Mouse (Mus musculus) liver, embryonic 13.5 days (tissue): Measurements from ENCODE around the gene Tnik. TPM values are rescaled to one million over a fixed set of nuclear protein-coding genes. Genes with fewer than 3 reads are reported as not detected.
A peak's percentile ranks its signal among the peaks of the same experiment; 100 is the strongest.

ENCODE experiments used
- ATAC-seq: fragments of 200-750 bp; cut with Nextera tagmentation; 2 replicates; pipeline ENCODE4 v1.8.0; 2017; ENCODE audit warnings: low read depth, mild to moderate bottlenecking, moderate number of reproducible peaks, moderate library complexity
- DNase-seq: peaks from one replicate; pipeline ENCODE4 v3.0.0; 2022
- H3K27ac ChIP-seq: fragments of 300-500 bp; sonication (generic); 2 replicates; pipeline ENCODE4 v1.5.1; 2015; ENCODE audit warnings: moderate library complexity, mild to moderate bottlenecking, inconsistent platforms
- H3K27me3 ChIP-seq: fragments of 300-500 bp; sonication (generic); 2 replicates; pipeline ENCODE4 v1.6.1; 2015; ENCODE audit warnings: mild to moderate bottlenecking, inconsistent platforms
- H3K36me3 ChIP-seq: fragments of 300-500 bp; sonication (generic); 2 replicates; pipeline ENCODE4 v1.6.1; 2015; ENCODE audit warnings: mild to moderate bottlenecking, inconsistent platforms
- H3K4me1 ChIP-seq: fragments of 300-500 bp; sonication (generic); replicated peaks from 2 replicates; pipeline ENCODE4 v1.6.1; 2015; ENCODE audit warnings: inconsistent platforms
- H3K4me2 ChIP-seq: fragments of 300-500 bp; sonication (generic); 2 replicates; pipeline ENCODE4 v1.6.1; 2015; ENCODE audit warnings: inconsistent platforms, mild to moderate bottlenecking, moderate library complexity
- H3K4me3 ChIP-seq: fragments of 300-500 bp; sonication (generic); replicated peaks from 2 replicates; pipeline ENCODE4 v1.5.1; 2015; ENCODE audit warnings: mild to moderate bottlenecking, inconsistent platforms
- H3K9ac ChIP-seq: fragments of 300-500 bp; sonication (generic); 2 replicates; pipeline ENCODE4 v1.6.1; 2015; ENCODE audit warnings: mild to moderate bottlenecking, inconsistent platforms
- H3K9me3 ChIP-seq: fragments of 300-500 bp; sonication (generic); replicated peaks from 2 replicates; pipeline ENCODE4 v1.6.1; 2016; ENCODE audit warnings: inconsistent platforms
- WGBS: fragments of 180-500 bp; shearing (Covaris S2); methylation state at CpG from one replicate; pipeline ENCODE4 v1.1.7; 2015; ENCODE audit not compliant: insufficient replicate concordance; 5-methylcytosine and 5-hydroxymethylcytosine counted together
- polyA plus RNA-seq: library from polyadenylated mRNA; unstranded; fragments of >200 nt; fragmentation: Nextera tagmentation; extraction: Ambion mirVana; gene quantifications from 2 replicates; pipeline ENCODE4 v1.2.1, GENCODE M21; 2015

Gene Tnik
- polyA plus RNA-seq, 1 experiment from 2014 or later, result 1.8 TPM

DNA sequence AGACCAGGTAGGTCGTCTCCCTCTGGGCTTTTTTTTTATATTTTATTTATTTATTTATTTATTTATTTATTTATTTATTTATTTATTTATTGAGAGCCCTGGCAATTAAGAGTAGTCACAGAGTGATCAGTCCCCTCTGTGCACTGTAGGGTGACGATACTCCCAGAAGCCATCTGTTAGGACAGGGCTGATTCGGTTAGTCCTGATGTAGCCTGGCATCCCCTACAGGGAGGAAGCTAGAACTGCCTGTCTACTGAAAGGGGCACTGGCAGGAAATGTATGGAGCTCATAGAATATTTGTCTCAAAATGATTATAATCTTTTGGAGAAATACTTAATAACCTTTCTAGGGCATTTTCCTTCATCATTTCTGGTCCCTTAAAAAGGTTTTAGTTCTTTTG lies 147.3 kb downstream of the Tnik start:
- WGBS, result 79% methylated on average over 3 of the region's 3 CpGs
- Histone ChIP-seq H3K4me2 (no peak overlapping the region), H3K27me3 (no peaks in the 10 kb centered on the region), H3K4me1 (peaks cover 10% of the 10 kb centered on the region), H3K27ac (no peak overlapping the region), H3K9me3 (no peaks in the 10 kb centered on the region), H3K4me3 (no peak overlapping the region), H3K36me3 (no peaks in the 10 kb centered on the region), H3K9ac (no peak overlapping the region)
- DNase-seq (peak; percentile 3), ATAC-seq (peak; percentile 60; the same call in 1 of the 2 replicates)

DNA sequence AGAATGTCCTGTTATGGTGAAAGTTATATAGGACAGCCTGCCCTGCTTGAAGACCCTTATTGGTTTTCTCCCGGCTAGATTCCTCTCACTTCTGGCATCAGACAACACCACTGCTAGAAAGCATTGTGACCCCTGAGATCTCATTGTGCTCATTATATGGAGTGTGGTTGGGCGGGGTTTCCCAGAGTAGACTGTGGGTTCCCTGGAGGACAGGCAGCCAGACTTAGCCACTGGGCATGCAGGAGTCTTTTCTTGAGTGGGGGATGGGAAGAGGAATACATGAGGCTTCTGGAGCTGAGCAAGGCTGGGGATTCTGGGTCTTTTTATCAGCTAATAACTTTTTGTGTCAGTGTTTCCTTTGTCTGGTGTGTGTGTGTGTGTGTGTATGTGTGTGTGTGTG lies 153.0 kb downstream of the Tnik start:
- no peak for DNase-seq
- WGBS, result 57% methylated on average over 2 of the region's 2 CpGs
- H3K27ac ChIP-seq, result no peak overlapping the region
- no peak overlapping the region for H3K4me2 ChIP-seq
- ATAC-seq, result no peak
- no peaks in the 10 kb centered on the region for H3K4me1 ChIP-seq
- H3K9ac ChIP-seq, result no peak overlapping the region
- H3K9me3 ChIP-seq, result no peaks in the 10 kb centered on the region
- H3K27me3 ChIP-seq, result no peaks in the 10 kb centered on the region
- no peaks in the 10 kb centered on the region for H3K36me3 ChIP-seq
- H3K4me3 ChIP-seq, result no peak overlapping the region

DNA sequence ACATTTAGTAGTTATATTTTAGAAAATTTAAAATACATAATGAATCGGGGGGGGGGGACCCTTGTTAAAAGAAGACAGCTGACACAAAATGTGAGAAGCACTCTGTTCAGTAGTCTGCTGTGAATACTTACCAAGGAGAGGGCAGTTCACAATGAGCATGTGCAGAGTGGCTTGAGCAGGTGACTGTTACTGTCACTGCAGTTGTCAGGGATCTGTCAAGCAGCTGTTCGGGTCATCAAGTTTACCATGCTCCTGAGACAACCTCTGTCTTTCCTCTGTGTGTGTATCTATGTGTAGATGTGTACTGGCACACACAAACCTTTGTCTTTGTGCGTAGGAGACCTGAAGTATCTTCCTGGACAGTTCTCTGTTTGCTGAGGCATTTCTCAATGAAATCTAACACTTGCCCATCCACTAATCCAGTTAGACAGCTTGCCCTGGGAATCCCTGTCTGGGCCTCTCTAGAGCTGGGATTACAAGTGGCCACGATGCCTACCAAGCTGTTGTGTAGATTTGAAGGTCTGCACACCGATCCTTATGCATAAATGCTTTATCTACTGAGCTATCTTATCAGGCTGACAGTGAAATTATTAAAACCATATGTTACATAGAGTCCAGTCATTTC lies 154.2 kb downstream of the Tnik start:
- DNase-seq (no peak), ATAC-seq (no peak)
- H3K4me3 ChIP-seq, result no peak overlapping the region
- H3K4me2 ChIP-seq, result no peak overlapping the region
- no peak overlapping the region for H3K9ac ChIP-seq
- no peak overlapping the region for H3K27ac ChIP-seq
- no peaks in the 10 kb centered on the region for H3K27me3 ChIP-seq
- H3K9me3 ChIP-seq, result no peaks in the 10 kb centered on the region
- 73% methylated on average over 5 of the region's 5 CpGs for WGBS
- no peaks in the 10 kb centered on the region for H3K36me3 ChIP-seq
- H3K4me1 ChIP-seq, result no peaks in the 10 kb centered on the region

DNA sequence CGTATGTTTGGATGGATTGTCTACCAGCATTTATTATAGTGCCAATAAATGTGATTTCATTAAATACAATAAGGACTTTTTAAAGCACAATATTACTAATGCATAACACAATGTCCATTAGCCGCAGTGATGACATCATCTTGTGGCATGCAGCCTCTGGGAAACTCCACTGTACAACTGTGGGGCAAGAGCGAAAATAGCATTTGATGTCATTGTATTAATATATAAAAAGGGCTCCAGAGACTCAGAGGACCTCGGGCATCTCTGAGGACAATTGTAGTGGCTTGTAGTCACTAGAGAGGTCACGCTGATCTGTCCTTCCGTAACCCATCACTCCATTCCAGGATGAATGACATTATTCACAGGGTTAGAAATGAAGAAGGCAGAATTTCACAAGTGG lies 157.2 kb downstream of the Tnik start:
- Histone ChIP-seq H3K9me3 (no peaks in the 10 kb centered on the region), H3K36me3 (no peaks in the 10 kb centered on the region), H3K4me1 (no peaks in the 10 kb centered on the region), H3K9ac (no peak overlapping the region), H3K27me3 (no peaks in the 10 kb centered on the region), H3K27ac (no peak overlapping the region), H3K4me2 (no peak overlapping the region), H3K4me3 (no peak overlapping the region)
- 74% methylated on average over 6 of the region's 6 CpGs for WGBS
- no peak for DNase-seq
- no peak for ATAC-seq

DNA sequence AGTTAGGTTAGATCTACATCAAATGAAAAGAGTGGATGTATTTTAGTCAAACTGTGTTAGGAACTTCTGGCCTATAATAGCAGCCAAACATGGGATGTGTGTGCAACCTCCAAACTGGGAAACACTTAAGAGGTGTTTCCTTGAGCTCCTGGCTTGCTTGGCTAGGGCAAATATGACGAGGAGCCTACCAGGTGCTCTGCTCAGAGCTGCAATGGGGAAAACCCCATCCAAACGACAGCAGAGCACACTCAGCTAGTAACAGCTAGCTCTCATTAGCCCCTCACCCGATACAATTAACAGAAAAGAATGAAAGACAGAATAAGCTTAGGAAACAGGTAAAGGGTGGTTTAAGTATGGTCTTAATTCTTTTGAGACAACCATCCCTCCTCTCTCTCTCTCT lies 157.7 kb downstream of the Tnik start:
- WGBS, result 55% methylated on average over 3 of the region's 3 CpGs
- ATAC-seq (no peak), DNase-seq (no peak)

DNA sequence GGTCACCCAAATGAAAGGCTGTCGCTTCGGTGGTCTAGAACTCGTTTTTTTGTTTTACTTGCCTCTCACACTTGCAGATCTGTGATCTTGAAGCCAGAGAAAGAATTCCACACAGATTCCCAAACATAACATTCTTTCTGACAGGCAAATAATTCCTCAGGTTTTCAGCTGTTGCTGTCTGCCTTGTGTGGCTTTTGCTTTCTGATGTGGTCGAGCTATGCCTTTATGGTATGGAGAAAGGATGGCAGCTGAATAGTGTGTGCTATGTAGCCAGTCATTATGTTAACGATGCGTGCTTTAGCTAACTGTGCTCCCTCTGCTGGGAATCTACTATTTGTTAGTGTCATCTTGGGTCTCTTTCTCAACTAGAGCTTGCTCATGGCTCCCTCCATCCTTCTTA lies 158.8 kb downstream of the Tnik start:
- no peak overlapping the region for H3K4me2 ChIP-seq
- H3K9ac ChIP-seq, result no peak overlapping the region
- no peaks in the 10 kb centered on the region for H3K4me1 ChIP-seq
- no peak overlapping the region for H3K27ac ChIP-seq
- H3K36me3 ChIP-seq, result no peaks in the 10 kb centered on the region
- ATAC-seq (no peak), DNase-seq (no peak)
- H3K27me3 ChIP-seq, result no peaks in the 10 kb centered on the region
- H3K9me3 ChIP-seq, result no peaks in the 10 kb centered on the region
- no peak overlapping the region for H3K4me3 ChIP-seq
- WGBS, result 69% methylated on average over 6 of the region's 6 CpGs

More for the DNA sequence above, 157.7 kb downstream of the Tnik start:
- Histone ChIP-seq H3K4me2 (no peak overlapping the region), H3K4me1 (no peaks in the 10 kb centered on the region), H3K4me3 (no peak overlapping the region), H3K9me3 (no peaks in the 10 kb centered on the region), H3K9ac (no peak overlapping the region), H3K27me3 (no peaks in the 10 kb centered on the region), H3K27ac (no peak overlapping the region), H3K36me3 (no peaks in the 10 kb centered on the region)

DNA sequence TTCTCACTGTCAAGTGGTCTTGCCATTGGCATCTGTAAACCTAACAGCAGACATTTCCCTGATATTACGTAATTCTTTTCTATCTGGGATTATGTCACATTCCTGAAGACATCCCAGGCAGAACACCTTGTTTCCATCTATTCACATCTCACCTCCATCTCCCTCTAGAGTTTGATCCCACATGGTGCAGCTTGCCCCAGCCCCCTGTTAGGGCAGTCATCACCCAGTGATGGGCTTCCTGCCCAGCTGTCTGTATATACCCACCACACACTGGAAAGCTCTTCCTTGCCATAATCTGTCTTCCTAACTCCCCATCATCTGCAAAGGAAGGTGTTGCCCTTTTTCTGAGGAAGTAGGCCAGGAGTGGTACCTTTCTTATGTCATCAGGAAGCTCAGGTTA lies 159.2 kb downstream of the Tnik start:
- WGBS, result 82% methylated on average over 1 of the region's 1 CpGs

DNA sequence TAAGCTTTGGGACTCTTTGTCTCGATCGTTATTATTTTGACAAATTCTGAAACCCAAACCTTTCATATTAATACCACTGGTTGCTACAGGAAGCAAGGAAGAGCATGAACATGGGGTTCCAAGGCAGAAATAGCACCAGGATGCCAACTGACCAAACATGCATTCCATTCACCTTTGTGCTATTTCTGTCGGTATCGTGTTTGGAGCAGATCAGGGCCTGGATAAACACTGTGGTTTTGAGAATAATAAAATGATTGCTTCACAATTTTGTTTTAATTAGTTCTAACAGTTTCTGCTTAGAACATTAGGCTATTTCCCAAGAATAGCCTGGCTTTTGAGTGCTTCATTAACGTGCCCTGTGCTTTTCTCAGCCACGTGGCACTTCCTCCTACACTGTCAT lies 162.9 kb downstream of the Tnik start:
- Histone ChIP-seq H3K36me3 (no peaks in the 10 kb centered on the region), H3K27me3 (no peaks in the 10 kb centered on the region), H3K4me3 (no peak overlapping the region), H3K4me1 (0 out of 2 replicates have a peak, but pooled peaks cover 4% of the 10 kb centered on the region), H3K4me2 (no peak overlapping the region), H3K27ac (no peak overlapping the region), H3K9me3 (no peaks in the 10 kb centered on the region), H3K9ac (no peak overlapping the region)
- no peak for ATAC-seq
- WGBS, result 78% methylated on average over 6 of the region's 6 CpGs
- DNase-seq, result no peak

More for the DNA sequence above, 159.2 kb downstream of the Tnik start:
- no peaks in the 10 kb centered on the region for H3K9me3 ChIP-seq
- no peak overlapping the region for H3K4me3 ChIP-seq
- no peak overlapping the region for H3K27ac ChIP-seq
- no peaks in the 10 kb centered on the region for H3K4me1 ChIP-seq
- H3K27me3 ChIP-seq, result no peaks in the 10 kb centered on the region
- no peaks in the 10 kb centered on the region for H3K36me3 ChIP-seq
- H3K9ac ChIP-seq, result no peak overlapping the region
- DNase-seq (no peak), ATAC-seq (no peak)
- H3K4me2 ChIP-seq, result no peak overlapping the region

DNA sequence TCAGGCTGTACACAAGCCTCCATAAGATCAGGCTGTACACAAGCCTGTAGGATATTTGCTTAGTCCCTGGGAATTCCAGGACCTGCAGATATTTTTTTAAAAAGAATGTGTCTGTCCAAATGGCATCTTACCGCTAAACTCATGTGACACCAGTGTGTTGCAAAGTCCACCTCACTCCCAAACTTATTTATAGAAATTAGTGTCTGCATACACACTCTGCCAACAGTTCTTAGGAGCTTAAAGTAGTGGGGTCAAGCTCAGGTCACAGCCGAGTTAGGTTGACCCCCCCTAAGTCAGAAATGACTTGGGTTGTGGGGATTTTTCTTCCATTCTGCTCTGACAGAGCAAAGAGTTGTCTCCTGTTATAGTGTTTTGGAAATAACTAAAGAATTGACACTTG lies 168.4 kb downstream of the Tnik start:
- 86% methylated on average over 2 of the region's 2 CpGs for WGBS
- Histone ChIP-seq H3K9me3 (no peaks in the 10 kb centered on the region), H3K4me1 (0 out of 2 replicates have a peak, but pooled peaks cover 4% of the 10 kb centered on the region), H3K4me2 (no peak overlapping the region), H3K27me3 (no peaks in the 10 kb centered on the region), H3K27ac (no peak overlapping the region), H3K36me3 (no peaks in the 10 kb centered on the region), H3K4me3 (no peak overlapping the region), H3K9ac (no peak overlapping the region)
- DNase-seq, result no peak
- ATAC-seq, result no peak

DNA sequence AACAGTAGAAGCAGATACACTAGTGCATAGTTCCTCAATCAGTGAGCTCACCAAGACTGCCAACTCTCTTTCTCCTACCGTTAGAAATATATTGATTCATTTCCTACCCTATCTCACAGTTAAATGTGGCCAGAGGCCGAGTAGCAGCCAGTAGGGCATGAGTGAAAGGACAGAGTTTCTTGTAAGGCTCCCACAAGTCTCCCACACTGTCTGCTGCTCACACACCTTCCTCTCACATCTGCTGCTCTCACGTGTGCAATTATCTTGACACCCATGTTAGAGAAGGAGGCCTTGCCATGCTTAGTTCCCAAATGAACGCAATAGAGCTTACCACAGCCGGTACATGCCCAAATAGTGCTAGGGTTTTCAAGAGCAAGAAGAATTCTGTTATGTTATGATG lies 169.3 kb downstream of the Tnik start:
- 0 out of 2 replicates have a peak, but pooled peaks cover 4% of the 10 kb centered on the region for H3K4me1 ChIP-seq
- H3K9me3 ChIP-seq, result no peaks in the 10 kb centered on the region
- 63% methylated on average over 5 of the region's 5 CpGs for WGBS
- DNase-seq, result no peak
- H3K9ac ChIP-seq, result no peak overlapping the region
- H3K36me3 ChIP-seq, result no peaks in the 10 kb centered on the region
- no peaks in the 10 kb centered on the region for H3K27me3 ChIP-seq
- H3K4me3 ChIP-seq, result no peak overlapping the region
- no peak overlapping the region for H3K27ac ChIP-seq
- ATAC-seq, result no peak
- no peak overlapping the region for H3K4me2 ChIP-seq

DNA sequence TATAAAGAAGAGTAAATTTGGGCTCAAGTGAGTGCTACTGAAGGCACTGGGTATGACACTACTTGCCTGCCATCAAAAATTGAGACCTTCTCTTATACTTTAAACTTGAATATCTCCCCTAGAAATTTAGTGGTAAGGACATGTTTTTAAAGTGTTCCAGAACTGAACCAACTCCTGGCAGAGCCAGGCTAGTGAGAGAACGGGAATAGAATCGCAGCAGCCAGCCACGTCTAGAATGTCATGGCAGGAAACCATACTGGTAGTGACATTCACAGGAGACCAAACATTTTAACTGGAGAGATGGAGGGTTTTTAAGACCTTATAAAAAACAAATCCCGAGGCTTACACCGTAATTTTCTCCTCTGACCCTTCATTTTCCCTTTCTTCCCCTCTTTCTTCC lies 172.5 kb downstream of the Tnik start:
- Histone ChIP-seq H3K27ac (no peak overlapping the region), H3K36me3 (no peaks in the 10 kb centered on the region), H3K9ac (no peak overlapping the region), H3K9me3 (no peaks in the 10 kb centered on the region), H3K27me3 (no peaks in the 10 kb centered on the region), H3K4me1 (no peaks in the 10 kb centered on the region), H3K4me2 (no peak overlapping the region), H3K4me3 (no peak overlapping the region)
- DNase-seq (no peak), ATAC-seq (no peak)
- 82% methylated on average over 5 of the region's 5 CpGs for WGBS

DNA sequence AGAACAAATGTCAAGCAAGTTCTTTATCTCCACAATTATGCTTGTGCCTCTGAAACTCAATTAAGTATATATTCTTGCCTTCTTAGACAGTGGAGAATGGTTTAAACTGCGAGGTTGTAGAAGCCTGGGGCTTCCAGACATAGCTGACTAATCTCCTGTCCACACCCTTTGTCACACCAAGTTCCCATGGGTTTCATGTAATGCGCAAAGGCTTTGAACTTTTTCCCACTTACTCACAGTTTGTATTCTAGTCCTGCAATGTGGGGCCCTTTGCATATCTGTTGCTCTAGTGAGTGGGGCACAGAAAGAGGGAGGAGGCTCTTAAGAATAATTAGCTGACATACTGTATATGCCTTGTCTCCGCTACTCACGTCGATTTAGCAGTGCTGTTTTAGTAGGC lies 174.4 kb downstream of the Tnik start:
- H3K36me3 ChIP-seq, result no peaks in the 10 kb centered on the region
- DNase-seq, result no peak
- H3K4me1 ChIP-seq, result no peaks in the 10 kb centered on the region
- WGBS, result 69% methylated on average over 5 of the region's 5 CpGs
- no peaks in the 10 kb centered on the region for H3K9me3 ChIP-seq
- H3K27me3 ChIP-seq, result no peaks in the 10 kb centered on the region
- H3K9ac ChIP-seq, result no peak overlapping the region
- no peak overlapping the region for H3K4me3 ChIP-seq
- no peak overlapping the region for H3K4me2 ChIP-seq
- no peak overlapping the region for H3K27ac ChIP-seq
- ATAC-seq, result no peak
